Mouse (Mus musculus) testis, adult 2 months (tissue): ENCODE measurements around the gene Bsn.

Experiments
- CTCF ChIP-seq: fragments of 200-500 bp; IDR thresholded peaks from 2 replicates; pipeline ENCODE4 v1.5.1; 2012; ENCODE audit warnings: low read depth, mild to moderate bottlenecking, inconsistent platforms, low read length, moderate library complexity; ENCODE audit not compliant: control insufficient read depth, insufficient read depth, insufficient replicate concordance
- POLR2A ChIP-seq: fragments of 200-500 bp; IDR thresholded peaks from 2 replicates; pipeline ENCODE4 v1.6.1; 2012; ENCODE audit warnings: low read depth, mild to moderate bottlenecking, inconsistent platforms, low read length, moderate library complexity; ENCODE audit not compliant: control insufficient read depth

GRCm38 (mm10) chr9:108047601-108048565 is 142.3 kb downstream of the Bsn start:
- no peak for TF ChIP-seq CTCF
- no peak for TF ChIP-seq POLR2A
